Mouse (Mus musculus) thymus, postnatal 0 days (tissue): ENCODE measurements around the gene Atp2b2. TPM values are rescaled to one million over a fixed set of nuclear protein-coding genes. Genes with fewer than 3 reads are reported as not detected.

Experiments used
- DNase-seq: peaks from one replicate; pipeline ENCODE4 v3.0.0-alpha.2; 2015; ENCODE audit warnings: low spot score
- polyA plus RNA-seq: library from polyadenylated mRNA; unstranded; fragments of >200 nt; fragmentation: Nextera tagmentation; extraction: Ambion mirVana; gene quantifications from 2 replicates; pipeline ENCODE4 v1.2.1, GENCODE M21; 2015

Atp2b2 gene
- polyA plus RNA-seq, 1 experiment from 2014 or later, result 0.21 TPM

DNA sequence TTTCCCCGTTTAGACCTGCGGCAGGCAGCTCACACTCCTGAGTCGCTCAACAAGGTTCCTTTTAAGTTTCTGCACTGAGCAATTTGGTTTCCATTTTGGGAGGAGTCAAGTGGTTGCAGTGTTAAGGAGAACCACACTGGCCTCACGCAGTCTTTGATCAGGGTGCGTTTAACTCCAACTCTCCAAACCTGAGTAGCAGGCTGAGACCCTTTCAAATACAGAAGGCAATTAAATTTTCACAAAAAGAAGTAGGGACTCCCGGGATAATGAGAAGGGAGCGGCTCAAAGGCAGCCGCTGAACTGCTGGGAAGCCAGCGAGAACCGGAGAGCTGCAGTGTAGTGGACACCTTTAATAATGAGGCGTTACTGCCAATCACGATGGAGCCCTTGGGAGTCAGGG is 100.1 kb downstream of the Atp2b2 start:
- no peak for DNase-seq

- no peak for DNase-seq
Measured at GRCm38 (mm10) chr6:113941324-113941723, 101.1 kb downstream of the Atp2b2 start.

DNA sequence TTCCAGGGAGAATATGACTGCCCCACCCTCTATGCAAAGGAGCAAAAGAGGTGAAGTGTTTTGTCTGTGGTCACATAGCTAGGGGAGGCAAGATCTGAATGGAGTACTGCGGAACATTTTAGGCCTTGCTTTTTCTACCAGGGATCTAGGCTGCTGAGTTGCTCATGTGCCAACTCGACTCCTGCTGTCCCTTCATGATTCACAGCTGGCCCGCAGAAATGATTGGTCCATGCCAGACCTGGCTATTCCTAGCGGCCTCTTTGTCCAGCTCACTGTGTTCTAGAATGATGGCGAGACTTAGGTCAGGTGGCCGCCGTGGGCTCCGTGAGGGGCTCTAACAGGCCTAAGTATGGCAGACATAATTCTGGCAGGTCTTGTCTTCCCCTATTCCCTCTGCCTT is 103.0 kb downstream of the Atp2b2 start:
- no peak for DNase-seq

DNA sequence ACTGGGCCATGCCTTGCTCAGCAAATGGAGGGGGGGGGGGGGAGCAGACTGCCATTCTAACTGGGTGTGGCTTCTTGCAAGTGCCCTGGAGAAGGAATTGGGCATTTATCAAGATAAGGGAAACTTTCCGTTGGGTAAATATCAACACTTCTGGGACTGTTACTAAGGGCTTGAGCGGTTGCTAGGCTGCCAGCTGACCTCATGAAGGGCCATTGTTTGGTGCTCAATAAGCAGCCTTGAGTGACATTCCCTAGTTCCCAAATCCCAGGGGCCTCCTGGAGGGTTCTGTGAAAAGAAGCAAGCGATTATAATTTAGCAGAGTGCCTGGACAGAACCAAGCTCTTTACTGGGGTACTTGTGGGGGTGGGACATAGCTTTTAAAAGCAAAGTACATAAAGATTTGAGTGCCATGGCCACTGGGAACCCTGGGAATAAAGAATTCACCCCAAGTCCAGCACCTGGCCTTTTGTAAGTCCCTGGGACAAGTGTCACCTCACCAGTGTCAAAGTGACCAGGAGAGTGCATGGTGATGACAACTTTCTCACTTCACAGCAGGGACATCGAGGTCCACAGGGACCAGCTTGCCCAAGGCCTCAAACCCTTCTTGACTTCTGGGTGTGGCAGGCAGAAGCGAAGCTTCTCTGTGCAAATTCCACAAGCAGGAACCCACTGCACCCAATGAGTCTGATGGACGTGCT is 105.5 kb downstream of the Atp2b2 start:
- DNase-seq, result no peak

DNA sequence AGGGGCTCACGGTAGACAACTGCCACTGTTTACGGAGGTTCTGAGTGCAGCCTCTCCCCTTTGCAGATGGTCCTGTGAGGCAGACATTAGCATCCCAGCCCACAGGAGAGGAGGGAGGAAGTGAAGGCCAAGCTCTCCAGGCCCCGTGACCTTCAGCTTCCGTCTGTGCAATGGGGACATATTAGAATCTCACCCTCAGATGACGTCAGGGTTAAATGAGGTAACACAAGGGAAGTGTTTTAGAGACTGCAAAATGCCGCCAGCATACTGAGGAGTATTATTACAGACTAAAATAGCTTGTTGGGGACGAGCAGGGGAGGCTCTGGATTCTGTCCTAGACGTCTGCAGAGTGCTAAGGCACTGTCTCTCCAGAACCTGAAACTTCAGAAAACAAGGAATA is 106.3 kb downstream of the Atp2b2 start:
- no peak for DNase-seq

GRCm38 (mm10) chr6:113934692-113935091 is 107.7 kb downstream of the Atp2b2 start:
- no peak for DNase-seq

DNA sequence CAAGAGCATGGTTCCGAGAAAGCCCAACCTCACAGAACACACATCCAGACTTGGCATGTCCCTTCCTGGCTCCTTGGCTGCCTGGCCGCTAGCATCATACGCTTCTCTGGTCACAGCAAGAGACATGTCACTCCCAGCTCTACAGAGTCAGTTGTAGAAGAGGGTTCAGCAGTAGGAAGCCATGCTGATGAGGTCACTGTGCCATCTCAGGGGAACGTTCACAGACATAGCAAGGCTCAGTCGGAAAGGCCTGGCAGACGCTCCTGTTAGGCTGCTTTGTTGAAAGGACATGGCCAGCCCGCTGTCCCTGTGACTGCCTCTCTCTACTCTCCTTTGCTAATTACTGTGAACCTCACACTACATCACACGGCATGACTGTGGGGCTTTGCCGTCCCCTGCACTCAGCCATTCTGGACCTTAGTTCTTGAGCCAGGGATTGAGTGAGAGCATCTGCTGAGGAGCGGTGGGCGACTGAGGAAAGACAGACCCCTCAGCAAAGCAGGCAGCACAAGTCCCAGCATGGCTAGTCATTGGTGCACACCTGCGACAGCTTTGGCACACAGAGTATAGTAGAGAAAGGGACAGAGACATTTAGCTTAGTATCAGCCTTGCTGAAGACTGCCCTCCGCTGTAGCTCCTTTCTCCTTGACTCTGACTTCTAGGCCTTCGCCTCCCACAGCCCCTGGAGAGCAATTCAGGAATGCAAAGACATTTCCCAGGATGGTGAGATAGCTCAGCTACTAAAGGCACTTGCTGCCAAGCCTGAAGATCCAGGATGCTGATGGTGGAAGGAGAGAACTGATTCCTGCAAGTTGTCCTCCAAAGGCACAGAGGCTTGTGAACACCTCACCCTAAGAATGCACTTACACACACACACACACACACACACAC is 108.9 kb downstream of the Atp2b2 start:
- DNase-seq, result no peak

GRCm38 (mm10) chr6:113929191-113929875 is 113.1 kb downstream of the Atp2b2 start:
- DNase-seq, result no peak

GRCm38 (mm10) chr6:113923249-113923648 is 119.2 kb downstream of the Atp2b2 start:
- DNase-seq, result no peak

DNA sequence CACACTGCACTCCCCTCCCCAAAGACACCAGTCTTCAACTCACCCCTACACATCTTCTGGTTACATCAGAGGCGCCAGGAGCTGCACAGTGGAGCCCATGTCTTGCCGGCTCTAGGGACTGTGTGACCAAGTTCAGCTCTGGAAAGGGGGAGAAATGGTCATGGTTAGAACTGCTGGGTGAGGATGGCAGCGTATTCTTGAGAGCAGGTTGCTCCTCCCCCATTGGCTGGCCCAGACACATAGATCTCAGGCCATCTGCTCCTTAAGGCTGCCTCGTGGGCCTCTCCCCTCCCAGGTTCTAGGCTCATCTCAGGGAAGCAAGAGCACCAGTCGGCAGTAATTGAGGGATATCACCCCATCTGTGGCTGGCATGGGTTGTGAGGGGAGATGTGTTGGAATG is 121.9 kb downstream of the Atp2b2 start:
- no peak for DNase-seq

- DNase-seq, result no peak
Measured at GRCm38 (mm10) chr6:113912753-113913152, 129.7 kb downstream of the Atp2b2 start.

DNA sequence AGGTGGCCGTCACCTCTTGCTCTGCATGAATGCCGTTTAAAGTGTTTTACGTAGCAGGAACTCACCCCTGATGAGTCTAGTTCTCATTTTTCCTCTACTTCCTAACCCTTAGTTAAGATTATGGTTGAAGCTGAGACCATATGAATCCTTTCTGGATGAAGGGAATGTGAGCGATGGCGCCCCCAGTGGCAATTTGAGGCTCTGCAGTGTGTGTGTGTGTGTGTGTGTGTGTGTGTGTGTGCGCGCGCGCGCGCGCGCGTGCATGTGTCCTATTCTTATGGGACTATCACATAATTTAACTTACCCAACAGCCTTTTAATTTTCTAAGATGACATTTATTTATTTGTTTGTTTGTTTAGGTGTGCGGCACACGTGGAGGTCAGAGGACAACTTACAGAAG is 131.3 kb downstream of the Atp2b2 start:
- no peak for DNase-seq

DNA sequence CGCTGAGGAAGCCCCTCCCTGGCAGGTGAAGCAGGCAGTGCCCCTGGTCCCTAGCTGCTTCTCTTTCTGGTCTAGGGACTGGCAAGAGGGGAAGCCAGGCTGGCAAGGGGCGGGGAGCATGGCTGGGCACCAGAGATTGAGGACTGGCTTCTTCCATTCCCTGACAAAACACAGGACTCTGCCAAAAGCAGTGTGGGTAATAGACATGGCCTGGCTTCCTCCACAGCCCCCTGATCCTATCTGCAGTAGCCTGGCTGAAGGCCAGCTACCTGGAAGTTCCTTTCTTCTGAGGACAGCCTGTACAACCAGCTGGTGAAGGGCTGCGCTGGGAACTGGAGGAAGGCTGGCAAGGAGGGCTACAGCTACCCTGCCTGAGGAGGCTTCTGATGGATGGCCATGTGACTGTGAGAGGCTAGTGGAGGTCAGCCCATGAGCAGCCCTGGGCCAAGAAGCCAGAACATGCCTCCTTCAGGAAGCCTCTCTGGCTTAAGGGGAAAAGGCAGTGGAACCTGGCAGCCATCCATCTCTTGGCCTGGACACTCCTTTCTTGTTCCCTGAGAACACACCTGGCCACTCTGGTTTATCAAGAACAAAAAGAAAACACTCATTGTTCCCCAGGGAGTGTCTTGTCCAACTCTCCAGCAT is 131.9 kb downstream of the Atp2b2 start:
- DNase-seq, result no peak

GRCm38 (mm10) chr6:113909836-113910235 is 132.6 kb downstream of the Atp2b2 start:
- DNase-seq, result no peak

DNA sequence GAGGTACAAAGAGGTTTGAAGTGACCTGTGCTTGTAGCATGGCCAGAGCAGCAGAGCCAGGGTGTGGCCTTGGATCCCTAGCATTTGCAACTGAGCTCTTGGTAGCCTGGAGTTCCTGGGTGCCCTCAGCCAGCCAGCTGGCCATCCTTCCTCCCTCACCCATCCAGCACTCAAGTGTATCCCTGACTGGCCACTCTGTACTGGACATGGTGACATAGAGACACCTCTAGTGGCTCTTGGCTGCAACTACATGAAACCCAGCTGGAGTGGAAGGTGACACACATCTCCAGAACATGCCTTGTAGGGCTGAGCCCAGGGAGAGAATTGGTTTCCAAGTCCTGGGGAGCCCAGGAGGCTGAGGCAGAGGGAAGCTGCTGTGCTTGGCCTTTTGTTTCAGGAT is 134.3 kb downstream of the Atp2b2 start:
- no peak for DNase-seq

DNA sequence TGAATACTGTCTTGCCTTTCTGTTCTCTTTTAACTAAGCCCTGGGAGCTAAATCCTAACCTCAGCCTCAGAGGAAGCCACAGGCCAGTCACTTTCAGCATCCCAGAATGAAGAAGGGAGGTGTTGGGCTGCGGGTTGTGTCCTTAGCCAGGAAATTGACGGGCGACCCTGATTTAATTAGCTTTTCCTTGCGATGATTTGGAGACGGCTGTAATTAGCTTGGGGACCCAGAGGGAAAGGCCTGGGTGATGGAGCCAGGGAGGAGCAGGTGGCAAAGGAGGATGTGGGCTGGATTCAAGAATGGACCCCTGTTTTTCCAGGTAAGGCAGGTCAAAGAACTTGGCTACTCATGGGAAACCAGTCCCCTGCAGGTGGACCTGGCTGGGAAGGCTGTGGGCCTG is 138.0 kb downstream of the Atp2b2 start:
- DNase-seq, result no peak

GRCm38 (mm10) chr6:113896023-113896422 is 146.4 kb downstream of the Atp2b2 start:
- DNase-seq, result no peak

- DNase-seq, result no peak
Measured at GRCm38 (mm10) chr6:113894008-113894407, 148.4 kb downstream of the Atp2b2 start.

DNA sequence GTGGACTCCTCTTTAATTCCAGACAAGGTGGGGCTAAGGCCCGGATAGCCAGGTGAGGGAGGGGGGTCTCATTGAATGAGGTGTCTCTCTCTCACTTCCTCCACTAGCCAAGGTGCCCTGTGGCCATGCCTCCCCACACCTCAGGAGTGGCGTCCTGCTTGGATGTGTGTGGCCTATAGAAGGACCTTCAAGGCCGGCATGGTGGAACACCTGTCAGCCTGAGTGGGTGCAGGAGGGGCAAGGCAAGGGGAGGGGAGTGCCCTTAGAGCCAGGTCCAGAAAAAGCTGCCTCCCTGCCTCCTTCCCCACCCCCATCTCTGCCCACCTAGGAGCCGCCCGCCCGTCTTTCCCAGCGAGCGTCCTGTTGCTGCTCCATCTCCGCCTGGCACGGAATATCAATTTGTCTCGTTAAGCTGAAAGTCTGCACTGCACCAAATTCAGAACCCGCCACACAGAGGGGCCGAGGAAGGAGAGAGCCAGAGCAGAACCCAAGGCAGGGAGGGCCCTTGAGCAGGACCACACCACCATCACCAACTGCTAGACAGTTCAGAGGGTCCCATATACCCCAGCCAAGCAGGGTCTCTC is 150.2 kb downstream of the Atp2b2 start:
- no peak for DNase-seq

GRCm38 (mm10) chr6:113891225-113891967 is 151.0 kb downstream of the Atp2b2 start:
- DNase-seq, result no peak

GRCm38 (mm10) chr6:113890858-113891213 is 151.6 kb downstream of the Atp2b2 start:
- DNase-seq, result no peak
